Mouse (Mus musculus) CH12.LX (cell line): Measurements from ENCODE around the gene Svs2. TPM values are rescaled to one million over a fixed set of nuclear protein-coding genes. Genes with fewer than 3 reads are reported as not detected.
A peak's percentile ranks its signal among the peaks of the same experiment; 100 is the strongest.
"Not testable (repeated sequence)": the region's sequence is repeated elsewhere in the genome, so short reads cannot be mapped to it uniquely, and the experiment has no call there.

Experiments used
- DNase-seq: peaks from one replicate; pipeline ENCODE4 v3.0.0-alpha.2; 2013; ENCODE audit errors: extremely low read depth
- H3K27ac ChIP-seq: 2 replicates; pipeline ENCODE4 v1.5.1; 2012; ENCODE audit warnings: low read depth, mild to moderate bottlenecking, control low read depth, moderate library complexity; ENCODE audit not compliant: insufficient read depth
- H3K27me3 ChIP-seq: replicated peaks from 2 replicates; pipeline ENCODE3; 2012; ENCODE audit warnings: inconsistent platforms
- H3K36me3 ChIP-seq, 2 experiments: replicated peaks in 1 of 2; 2 replicates each; pipeline versions ENCODE3 to v1.6.1; 2012; ENCODE audit warnings: inconsistent platforms in 1 of 2, low read length in 1 of 2, mild to moderate bottlenecking in 1 of 2, mixed read lengths in 1 of 2, moderate library complexity in 1 of 2; ENCODE audit not compliant: control insufficient read depth in 1 of 2, insufficient read depth in 1 of 2
- H3K4me1 ChIP-seq, 2 experiments: 2 replicates each; pipeline ENCODE4 v1.6.1; 2012; ENCODE audit warnings: inconsistent platforms in 1 of 2, moderate library complexity in 1 of 2; ENCODE audit not compliant: insufficient read depth in 2 of 2, control insufficient read depth in 1 of 2
- H3K4me2 ChIP-seq: 2 replicates; pipeline ENCODE4 v1.6.1; 2012; ENCODE audit warnings: low read depth, mild to moderate bottlenecking, control low read depth; ENCODE audit not compliant: poor library complexity, insufficient read depth, severe bottlenecking
- H3K4me3 ChIP-seq, 3 experiments: fragments of 150-350 bp in 1 of 3; sonication (generic) in 1 of 3; replicated peaks in 1 of 3; 2 replicates each; pipeline versions ENCODE3 to v1.5.1; 2011 to 2012; ENCODE audit warnings: low read depth in 2 of 3, low read length in 2 of 3, mild to moderate bottlenecking in 2 of 3, moderate library complexity in 2 of 3, control low read depth in 1 of 3, improper control_type of control experiment in 1 of 3, inconsistent platforms in 1 of 3, mixed read lengths in 1 of 3; ENCODE audit not compliant: poor library complexity in 1 of 3
- H3K79me2 ChIP-seq: replicated peaks from 2 replicates; pipeline ENCODE4 v1.6.1; 2012; ENCODE audit warnings: mild to moderate bottlenecking, moderate library complexity; ENCODE audit not compliant: control insufficient read depth, poor library complexity, insufficient read depth, severe bottlenecking; ENCODE audit errors: extremely low read depth
- H3K9ac ChIP-seq: 2 replicates; pipeline ENCODE4 v1.6.1; 2012; ENCODE audit warnings: low read depth, mild to moderate bottlenecking, control low read depth, moderate library complexity; ENCODE audit not compliant: insufficient read depth
- H3K9me3 ChIP-seq: replicated peaks from 2 replicates; pipeline ENCODE3; 2012; ENCODE audit warnings: low read length, inconsistent platforms, mixed read lengths
- BHLHE40 ChIP-seq: IDR thresholded peaks from 2 replicates; pipeline ENCODE4 v1.6.1; 2011; ENCODE audit warnings: mild to moderate bottlenecking, low read depth, low read length, improper control_type of control experiment
- CHD2 ChIP-seq: IDR thresholded peaks from 2 replicates; pipeline ENCODE4 v1.6.1; 2011; ENCODE audit warnings: low read length, improper control_type of control experiment
- E2F4 ChIP-seq: IDR thresholded peaks from 2 replicates; pipeline ENCODE4 v1.6.1; 2011; ENCODE audit warnings: low read depth, low read length, improper control_type of control experiment; ENCODE audit not compliant: insufficient replicate concordance
- ELF1 ChIP-seq: IDR thresholded peaks from 2 replicates; pipeline ENCODE4 v1.6.1; 2014; ENCODE audit warnings: low read depth, mild to moderate bottlenecking, inconsistent platforms, low read length, improper control_type of control experiment
- EP300 ChIP-seq: IDR thresholded peaks from 2 replicates; pipeline ENCODE4 v1.6.1; 2011; ENCODE audit warnings: low read length, improper control_type of control experiment
- ETS1 ChIP-seq: conservative IDR thresholded peaks from 2 replicates; pipeline ENCODE4 v1.6.1; 2012; ENCODE audit warnings: low read depth, mild to moderate bottlenecking, inconsistent platforms, low read length, improper control_type of control experiment, moderate library complexity
- GABPA ChIP-seq: IDR thresholded peaks from 2 replicates; pipeline ENCODE4 v1.6.1; 2012; ENCODE audit warnings: low read depth, low read length, improper control_type of control experiment, inconsistent platforms; ENCODE audit not compliant: insufficient replicate concordance
- HCFC1 ChIP-seq: IDR thresholded peaks from 2 replicates; pipeline ENCODE4 v1.6.1; 2012; ENCODE audit warnings: low read depth, mild to moderate bottlenecking, inconsistent platforms, low read length, improper control_type of control experiment
- IRF4 ChIP-seq: IDR thresholded peaks from 2 replicates; pipeline ENCODE4 v1.6.1; 2014; ENCODE audit warnings: low read depth, mild to moderate bottlenecking, inconsistent platforms, low read length, improper control_type of control experiment
- JUN ChIP-seq: IDR thresholded peaks from 2 replicates; pipeline ENCODE4 v1.6.1; 2011; ENCODE audit warnings: low read depth, mild to moderate bottlenecking, low read length, improper control_type of control experiment, moderate library complexity; ENCODE audit not compliant: insufficient read depth
- JUND ChIP-seq: conservative IDR thresholded peaks from 2 replicates; pipeline ENCODE4 v1.6.1; 2011; ENCODE audit warnings: low read depth, low read length, improper control_type of control experiment
- MAFK ChIP-seq: IDR thresholded peaks from 2 replicates; pipeline ENCODE4 v1.6.1; 2011; ENCODE audit warnings: low read length, improper control_type of control experiment; ENCODE audit not compliant: insufficient replicate concordance
- MEF2A ChIP-seq: IDR thresholded peaks from 2 replicates; pipeline ENCODE4 v1.6.1; 2014; ENCODE audit warnings: low read depth, mild to moderate bottlenecking, inconsistent platforms, low read length, improper control_type of control experiment, borderline replicate concordance
- MXI1 ChIP-seq: IDR thresholded peaks from 2 replicates; pipeline ENCODE4 v1.6.1; 2011; ENCODE audit warnings: mild to moderate bottlenecking, low read depth, low read length, improper control_type of control experiment
- MYC ChIP-seq: IDR thresholded peaks from 2 replicates; pipeline ENCODE4 v1.6.1; 2011; ENCODE audit warnings: low read depth, mild to moderate bottlenecking, improper control_type of control experiment, low read length
- NELFE ChIP-seq: IDR thresholded peaks from 2 replicates; pipeline ENCODE4 v1.6.1; 2011; ENCODE audit warnings: low read depth, low read length, improper control_type of control experiment
- NRF1 ChIP-seq: IDR thresholded peaks from 2 replicates; pipeline ENCODE4 v1.6.1; 2014; ENCODE audit warnings: low read depth, mild to moderate bottlenecking, inconsistent platforms, low read length, improper control_type of control experiment, moderate library complexity
- PAX5 ChIP-seq: IDR thresholded peaks from 2 replicates; pipeline ENCODE4 v1.6.1; 2012; ENCODE audit warnings: low read length, inconsistent platforms, mixed read lengths
- POLR2A ChIP-seq: IDR thresholded peaks from 2 replicates; pipeline ENCODE4 v1.6.1; 2011; ENCODE audit warnings: low read depth, mild to moderate bottlenecking, improper control_type of control experiment, low read length
- POLR2AphosphoS2 ChIP-seq: IDR thresholded peaks from 2 replicates; pipeline ENCODE4 v1.6.1; 2011; ENCODE audit warnings: low read depth, low read length, improper control_type of control experiment
- RCOR1 ChIP-seq: conservative IDR thresholded peaks from 2 replicates; pipeline ENCODE4 v1.6.1; 2012; ENCODE audit warnings: low read depth, mild to moderate bottlenecking, inconsistent platforms, low read length, improper control_type of control experiment
- SIN3A ChIP-seq: IDR thresholded peaks from 2 replicates; pipeline ENCODE4 v1.6.1; 2012; ENCODE audit warnings: low read length, improper control_type of control experiment, inconsistent platforms
- TBP ChIP-seq: conservative IDR thresholded peaks from 2 replicates; pipeline ENCODE4 v1.6.1; 2011; ENCODE audit warnings: low read depth, low read length, improper control_type of control experiment
- TCF12 ChIP-seq: IDR thresholded peaks from 2 replicates; pipeline ENCODE4 v1.6.1; 2014; ENCODE audit warnings: low read depth, mild to moderate bottlenecking, inconsistent platforms, low read length, improper control_type of control experiment
- USF1 ChIP-seq: IDR thresholded peaks from 2 replicates; pipeline ENCODE4 v1.6.1; 2014; ENCODE audit warnings: low read depth, mild to moderate bottlenecking, inconsistent platforms, low read length, improper control_type of control experiment
- ZC3H11A ChIP-seq: IDR thresholded peaks from 2 replicates; pipeline ENCODE4 v1.6.1; 2012; ENCODE audit warnings: low read depth, mild to moderate bottlenecking, inconsistent platforms, low read length, improper control_type of control experiment
- ZMIZ1 ChIP-seq: IDR thresholded peaks from 2 replicates; pipeline ENCODE4 v1.6.1; 2012; ENCODE audit warnings: low read depth, mild to moderate bottlenecking, inconsistent platforms, low read length, improper control_type of control experiment
- dilution Hi-C: fragments of 300-500 bp; cut with MboI; formaldehyde crosslinking; loops from 2 replicates; pipeline ENCODE4 v1.14.3; 2020; ENCODE audit warnings: low sequenced_read_pairs; ENCODE audit not compliant: extremely low pct_unique_long_range_greater_than_20kb, extremely low pct_ligation_motif_present
- in situ Hi-C: fragments of 300-500 bp; cut with MboI; formaldehyde crosslinking; loops from 3 replicates; pipeline ENCODE4 v1.14.3; 2019; ENCODE audit warnings: low sequenced_read_pairs, low pct_ligation_motif_present, low pct_unique_long_range_greater_than_20kb, mixed read lengths
- polyA plus RNA-seq: library from polyadenylated mRNA; unstranded; fragments of >175 nt; gene quantifications from 2 replicates; pipeline ENCODE4 v1.2.1, GENCODE M21; 2012; ENCODE audit warnings: low read depth; ENCODE audit not compliant: insufficient read length
- total RNA-seq, 2 experiments: library from RNA; depleted of rRNA; stranded (reverse); fragments of 300-350 nt in 1 of 2; fragments of >200 nt in 1 of 2; gene quantifications; 2 replicates each; pipeline ENCODE4 v1.2.3; 2012 to 2014

Svs2 gene
- total and polyA plus RNA-seq, 3 experiments: not detected

DNA sequence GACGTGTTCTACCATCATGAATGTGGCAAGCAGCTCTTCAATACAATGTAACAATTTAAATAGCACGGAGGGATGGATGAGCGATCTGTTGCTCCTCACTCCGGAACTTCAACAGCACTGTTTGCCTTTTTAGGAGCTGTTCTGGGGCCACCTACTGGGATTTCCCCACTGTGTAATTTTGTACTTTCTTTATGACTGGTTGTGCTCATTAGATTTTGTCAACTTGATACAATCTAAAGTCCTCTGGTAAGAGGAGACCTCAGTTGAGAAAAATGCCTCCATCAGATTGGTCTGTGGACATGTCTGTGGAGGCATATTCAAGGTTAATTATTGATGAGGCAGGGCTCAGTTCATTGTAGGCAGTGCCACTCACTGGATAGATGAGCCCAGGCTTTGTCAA is 27.4 kb downstream of the Svs2 start:
- H3K9ac ChIP-seq: no peak overlapping the region
- H3K27ac ChIP-seq: peak overlapping the region; percentile 72
- no peaks in the 10 kb centered on the region for H3K79me2 ChIP-seq
- H3K4me1 ChIP-seq: peaks cover 9 to 19% of the 10 kb centered on the region in 2 experiments; a peak in 3 of 4 replicates
- peak; percentile 89 for DNase-seq
- no peak overlapping the region for H3K4me3 ChIP-seq
- in situ Hi-C loops: no loop called here
- H3K36me3 ChIP-seq: no peaks in the 10 kb centered on the region
- H3K27me3 ChIP-seq: no peaks in the 10 kb centered on the region
- H3K9me3 ChIP-seq: peaks cover 12% of the 10 kb centered on the region
- dilution Hi-C loops: no loop called here
- peak; percentile 78 for TF ChIP-seq BHLHE40
- 0 out of 2 replicates have a peak, but pooled peaks have one; percentile 29 for TF ChIP-seq ELF1
- TF ChIP-seq MAFK: peak; percentile 33; the same call in 1 of the 2 replicates
- peak; percentile 56; the same call in 1 of the 2 replicates for TF ChIP-seq TBP
- TF ChIP-seq RCOR1: peak; percentile 87; the same call in 1 of the 2 replicates
- TF ChIP-seq GABPA: no peak
- no peak for TF ChIP-seq ZC3H11A
- peak; percentile 100 for TF ChIP-seq IRF4
- no peak for TF ChIP-seq ZMIZ1
- TF ChIP-seq MEF2A: peak; percentile 90
- TF ChIP-seq MXI1: no peak
- no peak for TF ChIP-seq MYC
- TF ChIP-seq JUN: peak; percentile 99
- TF ChIP-seq JUND: peak; percentile 100
- peak; percentile 68 for TF ChIP-seq TCF12
- TF ChIP-seq USF1: no peak
- peak; percentile 99 for TF ChIP-seq EP300
- TF ChIP-seq CHD2: peak; percentile 76
- peak; percentile 71 for TF ChIP-seq ETS1
- H3K4me2 ChIP-seq: peak overlapping the region; percentile 46

DNA sequence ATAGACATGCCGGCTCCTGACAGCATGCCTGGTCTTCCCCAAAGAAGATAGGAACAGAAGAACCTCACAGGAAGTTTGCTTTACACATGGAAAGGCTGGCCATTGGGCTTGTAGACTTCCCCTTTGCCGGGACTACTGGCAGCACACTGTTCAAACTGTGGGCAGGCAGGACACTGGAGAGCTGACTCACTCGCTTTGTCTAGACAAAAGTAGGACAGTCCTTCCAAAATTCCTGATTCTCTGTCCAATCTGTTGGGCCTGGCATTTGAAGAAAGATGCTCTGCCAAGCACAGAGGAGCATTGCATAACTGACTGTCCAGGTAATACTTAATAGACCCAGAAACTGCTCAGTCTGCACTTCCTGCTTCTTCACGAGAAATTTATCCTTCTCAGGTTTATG is 31.6 kb downstream of the Svs2 start:
- Histone ChIP-seq H3K9me3 (peaks cover 2% of the 10 kb centered on the region), H3K4me3 (no peak overlapping the region), H3K27ac (no peak overlapping the region), H3K4me1 (peaks cover 9 to 20% of the 10 kb centered on the region in 2 experiments; a peak in 3 of 4 replicates), H3K27me3 (no peaks in the 10 kb centered on the region), H3K36me3 (no peaks in the 10 kb centered on the region), H3K4me2 (no peak overlapping the region), H3K79me2 (no peaks in the 10 kb centered on the region), H3K9ac (no peak overlapping the region)
- no peak for TF ChIP-seq E2F4
- no peak for TF ChIP-seq NRF1
- no peak for TF ChIP-seq ZC3H11A
- no peak for TF ChIP-seq HCFC1
- TF ChIP-seq MAFK: no peak
- no peak for TF ChIP-seq ELF1
- TF ChIP-seq POLR2A: no peak
- no peak for TF ChIP-seq PAX5
- no peak for TF ChIP-seq SIN3A
- TF ChIP-seq NELFE: no peak
- no peak for TF ChIP-seq ETS1
- no peak for TF ChIP-seq GABPA
- TF ChIP-seq POLR2AphosphoS2: no peak
- in situ Hi-C loops (no loop called here), dilution Hi-C loops (no loop called here)
- DNase-seq: no peak

DNA sequence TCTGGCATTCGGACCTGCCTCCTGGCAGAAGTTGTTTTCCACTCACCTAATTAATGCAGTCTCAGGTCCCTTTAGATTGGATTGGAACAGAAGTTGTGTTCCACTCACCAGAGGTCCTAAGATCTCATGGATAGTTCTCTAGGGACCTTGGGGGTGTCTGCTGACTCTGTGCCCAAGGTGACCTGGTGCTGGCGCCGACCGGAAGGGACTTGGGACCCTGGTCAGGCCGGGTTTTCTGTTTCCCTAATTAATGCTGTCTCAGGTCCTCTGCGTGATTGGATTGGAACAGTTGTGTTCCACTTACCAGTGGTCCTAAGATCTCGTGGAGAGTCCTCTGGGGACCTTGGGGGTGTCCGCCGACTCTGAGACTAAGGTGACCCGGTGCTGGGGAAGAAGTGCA is 32.3 kb downstream of the Svs2 start:
- H3K4me3 ChIP-seq, H3K27ac ChIP-seq, DNase-seq, H3K36me3 ChIP-seq, H3K9me3 ChIP-seq, H3K79me2 ChIP-seq, H3K27me3 ChIP-seq, dilution Hi-C loops, H3K4me2 ChIP-seq, H3K9ac ChIP-seq, in situ Hi-C loops: not testable (repeated sequence)
- peaks cover 9 to 17% of the 10 kb centered on the region in 2 experiments; a peak in 3 of 4 replicates for H3K4me1 ChIP-seq
